Mouse (Mus musculus): ENCODE results near the gene Gm4131. TPM values are rescaled to one million over a fixed set of nuclear protein-coding genes. Genes with fewer than 3 reads are reported as not detected.
A peak's percentile ranks its signal among the peaks of the same experiment; 100 is the strongest.
"Not testable (repeated sequence)": the region's sequence is repeated elsewhere in the genome, so short reads cannot be mapped to it uniquely, and the experiment has no call there.

Gene Gm4131
- not detected in 2 replicates for total RNA-seq (2014; rRNA removed)
- polyA plus RNA-seq (2015; fragmentation: Nextera tagmentation; extraction: Ambion mirVana): 0.22 TPM in 1 of 2 replicates, not detected in the other

GRCm38 (mm10) chr14:62566821-62567220, at the start of gene Gm4131:
TSS of gene Gm4131 (minus strand) at chr14:62566921.
- not testable (repeated sequence) for H3K27me3 ChIP-seq (ENCODE audit: insufficient read depth, low read length)

GRCm38 (mm10) chr14:62609904-62610303, 43.2 kb upstream of the Gm4131 start:
- Histone ChIP-seq H3K9me3 (ENCODE audit: low read length) (no peaks in the 10 kb centered on the region), H3K9ac (no peak overlapping the region), H3K36me3 (ENCODE audit: insufficient read depth) (peaks cover 22% of the 10 kb centered on the region), H3K27me3 (ENCODE audit: insufficient read depth, low read length) (no peaks in the 10 kb centered on the region), H3K27ac (ENCODE audit: low read depth, low read length) (no peak overlapping the region), H3K4me1 (ENCODE audit: insufficient read depth) (no peaks in the 10 kb centered on the region), H3K4me3 (ENCODE audit: low read depth, low read length) (no peak overlapping the region), H3K4me2 (ENCODE audit: low read depth) (no peak overlapping the region)
- DNase-seq: no peak
- 82% methylated on average over 3 of the region's 3 CpGs for WGBS
- TF ChIP-seq CTCF (IDR thresholded peaks at IDR 0.05; ENCODE audit: low read depth): no peak
- no peak for ATAC-seq

More at GRCm38 (mm10) chr14:62566821-62567220, at the start of gene Gm4131:
- not testable (repeated sequence) for H3K9ac ChIP-seq; H3K4me2 ChIP-seq (ENCODE audit: low read depth); H3K9me3 ChIP-seq (ENCODE audit: low read length); H3K4me3 ChIP-seq (ENCODE audit: low read depth, low read length); H3K27ac ChIP-seq (ENCODE audit: low read depth, low read length); DNase-seq; ATAC-seq; H3K36me3 ChIP-seq (ENCODE audit: insufficient read depth)
- peaks cover 16% of the 10 kb centered on the region for H3K4me1 ChIP-seq (ENCODE audit: insufficient read depth)
- WGBS: 60% methylated on average over 9 of the region's 9 CpGs

- WGBS: 32% methylated on average over 8 of the region's 8 CpGs
- TF ChIP-seq CTCF (IDR thresholded peaks at IDR 0.05; ENCODE audit: low read depth): peak; percentile 44
- ATAC-seq (peak; percentile 70), DNase-seq (peak; percentile 61)
- H3K36me3 ChIP-seq (ENCODE audit: insufficient read depth): peaks cover 22% of the 10 kb centered on the region
- H3K9me3 ChIP-seq (ENCODE audit: low read length): no peaks in the 10 kb centered on the region
- no peak overlapping the region for H3K27ac ChIP-seq (ENCODE audit: low read depth, low read length)
- H3K4me2 ChIP-seq (ENCODE audit: low read depth): no peak overlapping the region
- peaks cover 5% of the 10 kb centered on the region for H3K4me1 ChIP-seq (ENCODE audit: insufficient read depth)
- no peak overlapping the region for H3K4me3 ChIP-seq (ENCODE audit: low read depth, low read length)
- H3K9ac ChIP-seq: no peak overlapping the region
- H3K27me3 ChIP-seq (ENCODE audit: insufficient read depth, low read length): no peaks in the 10 kb centered on the region
Observed at GRCm38 (mm10) chr14:62607791-62608196, 41.1 kb upstream of the Gm4131 start.

- no peaks in the 10 kb centered on the region for H3K9me3 ChIP-seq (ENCODE audit: low read length)
- ATAC-seq: 0 out of 2 replicates have a peak, but pooled peaks have one; percentile 12
- TF ChIP-seq CTCF (IDR thresholded peaks at IDR 0.05; ENCODE audit: low read depth): no peak
- DNase-seq: no peak
- 72% methylated on average over 1 of the region's 1 CpGs for WGBS
- peaks cover 14% of the 10 kb centered on the region for H3K36me3 ChIP-seq (ENCODE audit: insufficient read depth)
- H3K27me3 ChIP-seq (ENCODE audit: insufficient read depth, low read length): no peaks in the 10 kb centered on the region
- peak overlapping the region; percentile 35 for H3K27ac ChIP-seq (ENCODE audit: low read depth, low read length)
- H3K9ac ChIP-seq: no peak overlapping the region
- peaks cover 10% of the 10 kb centered on the region for H3K4me1 ChIP-seq (ENCODE audit: insufficient read depth)
- H3K4me2 ChIP-seq (ENCODE audit: low read depth): no peak overlapping the region
- H3K4me3 ChIP-seq (ENCODE audit: low read depth, low read length): no peak overlapping the region
Observed at GRCm38 (mm10) chr14:62602869-62603268, 36.1 kb upstream of the Gm4131 start.

GRCm38 (mm10) chr14:62602271-62602670, 35.5 kb upstream of the Gm4131 start:
- TF ChIP-seq CTCF (IDR thresholded peaks at IDR 0.05; ENCODE audit: low read depth): no peak
- Histone ChIP-seq H3K27me3 (ENCODE audit: insufficient read depth, low read length) (no peaks in the 10 kb centered on the region), H3K4me3 (ENCODE audit: low read depth, low read length) (no peak overlapping the region), H3K4me2 (ENCODE audit: low read depth) (no peak overlapping the region), H3K36me3 (ENCODE audit: insufficient read depth) (peaks cover 10% of the 10 kb centered on the region), H3K9ac (no peak overlapping the region), H3K9me3 (ENCODE audit: low read length) (no peaks in the 10 kb centered on the region), H3K4me1 (ENCODE audit: insufficient read depth) (peaks cover 10% of the 10 kb centered on the region), H3K27ac (ENCODE audit: low read depth, low read length) (peak overlapping the region; percentile 35; the same call in 1 of the 2 replicates)
- ATAC-seq: peak; percentile 36
- DNase-seq: peak; percentile 50
- 25% methylated on average over 1 of the region's 1 CpGs for WGBS

GRCm38 (mm10) chr14:62600109-62600522, 33.4 kb upstream of the Gm4131 start:
- DNase-seq (no peak), ATAC-seq (peak; percentile 27; the same call in 1 of the 2 replicates)
- H3K36me3 ChIP-seq (ENCODE audit: insufficient read depth): peaks cover 5% of the 10 kb centered on the region; the same call in 1 of the 2 replicates
- H3K9ac ChIP-seq: no peak overlapping the region
- peaks cover 10% of the 10 kb centered on the region for H3K4me1 ChIP-seq (ENCODE audit: insufficient read depth)
- H3K27ac ChIP-seq (ENCODE audit: low read depth, low read length): no peak overlapping the region
- no peak overlapping the region for H3K4me3 ChIP-seq (ENCODE audit: low read depth, low read length)
- H3K9me3 ChIP-seq (ENCODE audit: low read length): no peaks in the 10 kb centered on the region
- no peaks in the 10 kb centered on the region for H3K27me3 ChIP-seq (ENCODE audit: insufficient read depth, low read length)
- TF ChIP-seq CTCF (IDR thresholded peaks at IDR 0.05; ENCODE audit: low read depth): no peak
- H3K4me2 ChIP-seq (ENCODE audit: low read depth): no peak overlapping the region
- 9% methylated on average over 6 of the region's 6 CpGs for WGBS

- DNase-seq (peak; percentile 67), ATAC-seq (peak; percentile 84)
- Histone ChIP-seq H3K9me3 (ENCODE audit: low read length) (no peaks in the 10 kb centered on the region), H3K36me3 (ENCODE audit: insufficient read depth) (peaks cover 17% of the 10 kb centered on the region; the same call in 1 of the 2 replicates), H3K27me3 (ENCODE audit: insufficient read depth, low read length) (no peaks in the 10 kb centered on the region), H3K27ac (ENCODE audit: low read depth, low read length) (peak overlapping the region; percentile 76; the same call in 1 of the 2 replicates), H3K4me1 (ENCODE audit: insufficient read depth) (peaks cover 12% of the 10 kb centered on the region; the same call in 1 of the 2 replicates), H3K9ac (no peak overlapping the region), H3K4me3 (ENCODE audit: low read depth, low read length) (no peak overlapping the region), H3K4me2 (ENCODE audit: low read depth) (no peak overlapping the region)
- no peak for TF ChIP-seq CTCF (IDR thresholded peaks at IDR 0.05; ENCODE audit: low read depth)
- WGBS: 6% methylated on average over 3 of the region's 3 CpGs
Observed at GRCm38 (mm10) chr14:62585338-62585737, 18.6 kb upstream of the Gm4131 start.
